Mouse (Mus musculus): ENCODE data around the gene Atp1b2. TPM values are rescaled to one million over a fixed set of nuclear protein-coding genes. Genes with fewer than 3 reads are reported as not detected.
"Not testable (repeated sequence)": the region's sequence is repeated elsewhere in the genome, so short reads cannot be mapped to it uniquely, and the experiment has no call there.

Gene Atp1b2
- polyA plus RNA-seq, 1 experiment from 2014 or later, result 14.7 TPM

GRCm38 (mm10) chr11:69623006-69623405 is 17.3 kb upstream of the Atp1b2 start:
- ATAC-seq (ENCODE audit: insufficient read depth), result no peak
- H3K9me3 ChIP-seq (replicated peaks), result no peaks in the 10 kb centered on the region
- H3K36me3 ChIP-seq (replicated peaks), result no peaks in the 10 kb centered on the region
- peak overlapping the region; percentile 83 for H3K4me2 ChIP-seq
- no peak overlapping the region for H3K27ac ChIP-seq (replicated peaks)
- 53% methylated on average over 4 of the region's 4 CpGs for WGBS (ENCODE audit: insufficient replicate concordance)
- no peak overlapping the region for H3K4me3 ChIP-seq (replicated peaks)
- H3K9ac ChIP-seq, result no peak overlapping the region
- H3K27me3 ChIP-seq, result peaks cover 2% of the 10 kb centered on the region; the same call in 1 of the 2 replicates
- H3K4me1 ChIP-seq (replicated peaks), result peaks cover 36% of the 10 kb centered on the region

GRCm38 (mm10) chr11:69622406-69622805 is 16.7 kb upstream of the Atp1b2 start:
- 46% methylated on average over 6 of the region's 6 CpGs for WGBS (ENCODE audit: insufficient replicate concordance)
- H3K4me1 ChIP-seq (replicated peaks), result peaks cover 42% of the 10 kb centered on the region
- H3K27me3 ChIP-seq, result peaks cover 7% of the 10 kb centered on the region; the same call in 1 of the 2 replicates
- ATAC-seq (ENCODE audit: insufficient read depth), result no peak
- peak overlapping the region; percentile 83 for H3K4me2 ChIP-seq
- no peaks in the 10 kb centered on the region for H3K36me3 ChIP-seq (replicated peaks)
- H3K9ac ChIP-seq, result peak overlapping the region; percentile 59
- H3K4me3 ChIP-seq (replicated peaks), result peak overlapping the region; percentile 62
- H3K27ac ChIP-seq (replicated peaks), result no peak overlapping the region
- no peaks in the 10 kb centered on the region for H3K9me3 ChIP-seq (replicated peaks)

GRCm38 (mm10) chr11:69621571-69622268 is 16.0 kb upstream of the Atp1b2 start, which contains the start of gene Sat2:
Sat2 (plus strand) TSS chr11:69622024.
- Histone ChIP-seq H3K4me2 (peak within 1 kb of the TSS; percentile 83), H3K27me3 (peaks cover 12% of the 10 kb centered on the region; the same call in 1 of the 2 replicates), H3K9me3 (replicated peaks) (no peaks in the 10 kb centered on the region), H3K9ac (peak within 1 kb of the TSS; percentile 59), H3K4me3 (replicated peaks) (peak within 1 kb of the TSS; percentile 62), H3K36me3 (replicated peaks) (no peaks in the 10 kb centered on the region), H3K27ac (replicated peaks) (peak within 1 kb of the TSS; percentile 72), H3K4me1 (replicated peaks) (peaks cover 45% of the 10 kb centered on the region)
- peak; percentile 54 for ATAC-seq (ENCODE audit: insufficient read depth)
- WGBS (ENCODE audit: insufficient replicate concordance), result 3% methylated on average over 20 of the region's 20 CpGs

- Histone ChIP-seq H3K27me3 (peaks cover 15% of the 10 kb centered on the region), H3K4me1 (replicated peaks) (peaks cover 45% of the 10 kb centered on the region), H3K9ac (no peak overlapping the region), H3K27ac (replicated peaks) (peak overlapping the region; percentile 72), H3K36me3 (replicated peaks) (no peaks in the 10 kb centered on the region), H3K4me3 (replicated peaks) (no peak overlapping the region), H3K4me2 (peak overlapping the region; percentile 34), H3K9me3 (replicated peaks) (no peaks in the 10 kb centered on the region)
- 39% methylated on average over 7 of the region's 7 CpGs for WGBS (ENCODE audit: insufficient replicate concordance)
- 0 out of 2 replicates have a peak, but pooled peaks have one; percentile 50 for ATAC-seq (ENCODE audit: insufficient read depth)
Observed at GRCm38 (mm10) chr11:69620394-69621081, 14.8 kb upstream of the Atp1b2 start.

GRCm38 (mm10) chr11:69617805-69618204 is 12.1 kb upstream of the Atp1b2 start, which contains the start of gene Shbg:
Shbg (minus strand) TSS chr11:69617905.
- peak within 1 kb of the TSS; percentile 35; the same call in 1 of the 2 replicates for H3K9ac ChIP-seq
- no peaks in the 10 kb centered on the region for H3K9me3 ChIP-seq (replicated peaks)
- peaks cover 20% of the 10 kb centered on the region for H3K27me3 ChIP-seq
- H3K36me3 ChIP-seq (replicated peaks), result no peaks in the 10 kb centered on the region
- H3K27ac ChIP-seq (replicated peaks), result no peak within 1 kb of the TSS; the same call in 1 of the 2 replicates
- WGBS (ENCODE audit: insufficient replicate concordance), result 41% methylated on average over 5 of the region's 5 CpGs
- H3K4me3 ChIP-seq (replicated peaks), result no peak within 1 kb of the TSS
- ATAC-seq (ENCODE audit: insufficient read depth), result no peak
- peak within 1 kb of the TSS; percentile 32 for H3K4me2 ChIP-seq
- peaks cover 58% of the 10 kb centered on the region for H3K4me1 ChIP-seq (replicated peaks)

GRCm38 (mm10) chr11:69616781-69617180 is 11.0 kb upstream of the Atp1b2 start:
- Histone ChIP-seq H3K36me3 (replicated peaks) (no peaks in the 10 kb centered on the region), H3K4me1 (replicated peaks) (peaks cover 53% of the 10 kb centered on the region), H3K4me3 (replicated peaks) (no peak overlapping the region), H3K27me3 (peaks cover 20% of the 10 kb centered on the region), H3K9me3 (replicated peaks) (no peaks in the 10 kb centered on the region), H3K4me2 (peak overlapping the region; percentile 32; the same call in 1 of the 2 replicates), H3K9ac (0 out of 2 replicates have a peak overlapping the region, but pooled peaks have one; percentile 35), H3K27ac (replicated peaks) (no peak overlapping the region)
- no peak for ATAC-seq (ENCODE audit: insufficient read depth)
- WGBS (ENCODE audit: insufficient replicate concordance), result 46% methylated on average over 10 of the region's 10 CpGs

- not testable (repeated sequence) for H3K36me3 ChIP-seq (replicated peaks); H3K9me3 ChIP-seq (replicated peaks); ATAC-seq (ENCODE audit: insufficient read depth); H3K27ac ChIP-seq (replicated peaks)
- Histone ChIP-seq H3K9ac (0 out of 2 replicates have a peak overlapping the region, but pooled peaks have one; percentile 58), H3K4me3 (replicated peaks) (peak overlapping the region; percentile 57), H3K4me2 (peak overlapping the region; percentile 91), H3K4me1 (replicated peaks) (peaks cover 48% of the 10 kb centered on the region), H3K27me3 (peaks cover 20% of the 10 kb centered on the region)
- 42% methylated on average over 11 of the region's 11 CpGs for WGBS (ENCODE audit: insufficient replicate concordance)
Observed at GRCm38 (mm10) chr11:69614257-69614588, 8.5 kb upstream of the Atp1b2 start.

- H3K9me3 ChIP-seq (replicated peaks), result no peaks in the 10 kb centered on the region
- no peaks in the 10 kb centered on the region for H3K36me3 ChIP-seq (replicated peaks)
- ATAC-seq (ENCODE audit: insufficient read depth), result peak; percentile 63
- peak overlapping the region; percentile 57 for H3K4me3 ChIP-seq (replicated peaks)
- peak overlapping the region; percentile 58; the same call in 1 of the 2 replicates for H3K9ac ChIP-seq
- H3K4me1 ChIP-seq (replicated peaks), result peaks cover 53% of the 10 kb centered on the region
- H3K27ac ChIP-seq (replicated peaks), result 0 out of 2 replicates have a peak overlapping the region, but pooled peaks have one; percentile 55
- peaks cover 20% of the 10 kb centered on the region for H3K27me3 ChIP-seq
- peak overlapping the region; percentile 91 for H3K4me2 ChIP-seq
- WGBS (ENCODE audit: insufficient replicate concordance), result 6% methylated on average over 19 of the region's 19 CpGs
Observed at GRCm38 (mm10) chr11:69613553-69614256, 8.0 kb upstream of the Atp1b2 start.

GRCm38 (mm10) chr11:69610899-69611298 is 5.2 kb upstream of the Atp1b2 start:
- Histone ChIP-seq H3K27ac (replicated peaks) (no peak overlapping the region), H3K4me3 (replicated peaks) (no peak overlapping the region), H3K36me3 (replicated peaks) (no peaks in the 10 kb centered on the region), H3K9ac (no peak overlapping the region), H3K9me3 (replicated peaks) (no peaks in the 10 kb centered on the region), H3K27me3 (peaks cover 5% of the 10 kb centered on the region; the same call in 1 of the 2 replicates), H3K4me2 (no peak overlapping the region), H3K4me1 (replicated peaks) (peaks cover 56% of the 10 kb centered on the region)
- no peak for ATAC-seq (ENCODE audit: insufficient read depth)
- WGBS (ENCODE audit: insufficient replicate concordance), result 75% methylated on average over 4 of the region's 4 CpGs

- 19% methylated on average over 7 of the region's 7 CpGs for WGBS (ENCODE audit: insufficient replicate concordance)
- Histone ChIP-seq H3K9ac (no peak overlapping the region), H3K27ac (replicated peaks) (peak overlapping the region; percentile 74), H3K9me3 (replicated peaks) (no peaks in the 10 kb centered on the region), H3K4me1 (replicated peaks) (peaks cover 67% of the 10 kb centered on the region), H3K36me3 (replicated peaks) (no peaks in the 10 kb centered on the region), H3K27me3 (peaks cover 10% of the 10 kb centered on the region; the same call in 1 of the 2 replicates), H3K4me2 (peak overlapping the region; percentile 38; the same call in 1 of the 2 replicates), H3K4me3 (replicated peaks) (no peak overlapping the region)
- peak; percentile 14; the same call in 1 of the 2 replicates for ATAC-seq (ENCODE audit: insufficient read depth)
Observed at GRCm38 (mm10) chr11:69609416-69609815, 3.7 kb upstream of the Atp1b2 start.

Data from liver, embryonic 15.5 days (tissue).